ENCODE assay signal across 22 mouse cellular contexts in genomic region chr11:120994741-120995140, GRCm38 (mm10). TPM values are rescaled to one million over a fixed set of nuclear protein-coding genes. Genes with fewer than 3 reads are reported as not detected.
DNase-seq lines count a peak whose midpoint lies in the region; ATAC-seq and TF ChIP-seq lines count a peak whose summit lies in the region.
"Had no signal": no experiment of that assay in that cellular context is flagged by ENCODE, and none has a peak within 500 bp of the region (broad histone marks: within the 10 kb centered on the region; RNA-seq: fewer than 3 reads in every experiment).

No protein-coding gene starts in this region.

- no peak for TF ChIP-seq EP300 in liver, postnatal 0 days (IDR thresholded peaks at IDR 0.05; ENCODE audit: low read depth)

- DNase-seq in liver, adult 2 months (ENCODE audit: extremely low read depth, low read depth, low spot score) = peak; percentile 92
- DNase-seq in liver, embryonic 11.5 days (ENCODE audit: low spot score) = no peak
- no peak for DNase-seq in liver, postnatal 0 days
- no peak for DNase-seq in liver
- DNase-seq in embryo, embryonic 9.5 days (ENCODE audit: extremely low spot score) = no peak
- DNase-seq: adrenal gland, adult 2 months; adrenal gland, adult 8-10 months; adrenal gland, postnatal 10 days; adrenal gland, postnatal 14 days; adrenal gland, postnatal 25 days; adrenal gland, postnatal 36 days; B cell, adult 2 months; cerebellum, adult 11 months; cerebellum, adult 11-12 months; cerebellum, adult 18-20 months had no signal

- H3K9ac ChIP-seq in liver, adult 2 months (ENCODE audit: low read depth, low read length) = no peak overlapping the region
- no peak overlapping the region for H3K9ac ChIP-seq in liver, embryonic 11.5 days (ENCODE audit: low read depth, low read length)
- no peak overlapping the region for H3K9ac ChIP-seq in liver, postnatal 0 days (replicated peaks)

- no peaks in the 10 kb centered on the region for H3K9me3 ChIP-seq in liver, embryonic 11.5 days (ENCODE audit: control insufficient read depth, low read length)
- no peaks in the 10 kb centered on the region for H3K9me3 ChIP-seq in liver, postnatal 0 days (ENCODE audit: low read length)
- H3K9me3 ChIP-seq: G1E had no signal

- H3K4me1 ChIP-seq in liver, adult 2 months (ENCODE audit: control insufficient read depth, insufficient read depth, low read length) = peaks cover 31% of the 10 kb centered on the region
- H3K4me1 ChIP-seq in liver, embryonic 11.5 days (replicated peaks; ENCODE audit: control insufficient read depth, insufficient read depth, low read length) = peaks cover 14% of the 10 kb centered on the region
- H3K4me1 ChIP-seq in liver, postnatal 0 days (ENCODE audit: insufficient read depth) = peaks cover 37% of the 10 kb centered on the region
- peaks cover 35% of the 10 kb centered on the region for H3K4me1 ChIP-seq in small intestine, adult 2 months (ENCODE audit: control insufficient read depth, insufficient read depth, insufficient read length, low read length)

- WGBS in liver, adult 2 months = 18% methylated on average over 6 of the region's 6 CpGs
- WGBS in liver, embryonic 11.5 days = 86% methylated on average over 6 of the region's 6 CpGs
- WGBS in liver, postnatal 0 days (ENCODE audit: insufficient replicate concordance) = 65% methylated on average over 6 of the region's 6 CpGs
- WGBS in small intestine, adult 2 months = 30% methylated on average over 6 of the region's 6 CpGs

- no peaks in the 10 kb centered on the region for H3K36me3 ChIP-seq in liver, adult 2 months (ENCODE audit: control insufficient read depth, insufficient read depth, low read length)
- no peaks in the 10 kb centered on the region for H3K36me3 ChIP-seq in liver, embryonic 11.5 days (ENCODE audit: control insufficient read depth, insufficient read depth, low read length)
- H3K36me3 ChIP-seq in liver, postnatal 0 days (replicated peaks; ENCODE audit: insufficient read depth, low read length) = no peaks in the 10 kb centered on the region
- no peaks in the 10 kb centered on the region for H3K36me3 ChIP-seq in small intestine, adult 2 months (ENCODE audit: control insufficient read depth, insufficient read depth, low read length)

- no peak for ATAC-seq in liver, embryonic 11.5 days (replicated peaks; ENCODE audit: low FRiP score)
- ATAC-seq in liver, postnatal 0 days = no peak
- ATAC-seq: activated CD4-positive, CD25-positive, alpha-beta regulatory T cell, adult 4 months; CD4-positive, CD25-positive, alpha-beta regulatory T cell, adult 4 months; Patski had no signal

- H3K27me3 ChIP-seq in liver, adult 2 months (ENCODE audit: control insufficient read depth, insufficient read depth, low read length) = no peaks in the 10 kb centered on the region
- H3K27me3 ChIP-seq in liver, embryonic 11.5 days (replicated peaks; ENCODE audit: control insufficient read depth, insufficient read depth, low read length) = no peaks in the 10 kb centered on the region
- H3K27me3 ChIP-seq in liver, postnatal 0 days (ENCODE audit: insufficient read depth, low read length) = no peaks in the 10 kb centered on the region
- no peaks in the 10 kb centered on the region for H3K27me3 ChIP-seq in small intestine, adult 2 months (ENCODE audit: control insufficient read depth, insufficient read depth, low read length)
- H3K27me3 ChIP-seq: CH12.LX, Patski had no signal

- peak overlapping the region; percentile 70 for H3K27ac ChIP-seq in liver, adult 2 months (replicated peaks; ENCODE audit: insufficient read depth, low read depth, low read length)
- H3K27ac ChIP-seq in liver, embryonic 11.5 days (ENCODE audit: low read depth, low read length) = no peak overlapping the region
- peak overlapping the region; percentile 39; the same call in 1 of the 2 replicates for H3K27ac ChIP-seq in liver, postnatal 0 days (ENCODE audit: low read depth)
- peak overlapping the region; percentile 43; the same call in 1 of the 2 replicates for H3K27ac ChIP-seq in small intestine, adult 2 months (ENCODE audit: insufficient read depth, low read depth, low read length)

- H3K4me3 ChIP-seq in liver, adult 2 months (ENCODE audit: insufficient read depth, low read depth, low read length) = no peak overlapping the region
- no peak overlapping the region for H3K4me3 ChIP-seq in liver, embryonic 11.5 days (ENCODE audit: low read depth, low read length)
- no peak overlapping the region for H3K4me3 ChIP-seq in liver, postnatal 0 days (ENCODE audit: low read depth, low read length)
- no peak overlapping the region for H3K4me3 ChIP-seq in small intestine, adult 2 months (ENCODE audit: low read depth, low read length)

- peaks cover 17% of the 10 kb centered on the region; the same call in 1 of the 2 replicates for H3K79me2 ChIP-seq in liver, adult 2 months (ENCODE audit: control insufficient read depth, insufficient read depth, low read length)

- no peak overlapping the region for H3K4me2 ChIP-seq in liver, embryonic 11.5 days
- peak overlapping the region; percentile 13; the same call in 1 of the 2 replicates for H3K4me2 ChIP-seq in liver, postnatal 0 days (ENCODE audit: low read depth, low read length)

- TF ChIP-seq POLR2A in liver, adult 2 months (IDR thresholded peaks at IDR 0.05; ENCODE audit: extremely low read depth, insufficient read depth, low read length) = no peak
- no peak for TF ChIP-seq POLR2A in small intestine, adult 2 months (IDR thresholded peaks at IDR 0.05; ENCODE audit: low read depth, low read length)

- TF ChIP-seq CTCF in liver, adult 2 months (IDR thresholded peaks at IDR 0.05; ENCODE audit: low read depth, low read length) = no peak
- no peak for TF ChIP-seq CTCF in liver, postnatal 0 days (IDR thresholded peaks at IDR 0.05; ENCODE audit: low read depth)
- no peak for TF ChIP-seq CTCF in small intestine, adult 2 months (IDR thresholded peaks at IDR 0.05; ENCODE audit: extremely low read depth, insufficient read length, insufficient replicate concordance, low read depth, low read length)

RNA-seq across cellular contexts. Expression of gene Csnk1d, which starts 3.6 kb away (rescaled TPM):
- total RNA-seq in liver, adult 2 months (2014; rRNA removed) = 28.3 and 31.8 TPM in 2 replicates
- 34.2 and 36.4 TPM in 2 replicates for polyA plus RNA-seq in liver, adult 2 months (2012; rRNA removed)
- 62.2 and 66.5 TPM in 2 replicates for polyA plus RNA-seq in liver, embryonic 11.5 days (2014; fragmentation: Nextera tagmentation; extraction: Ambion mirVana)
- polyA plus RNA-seq in liver, postnatal 0 days (2015; fragmentation: Nextera tagmentation; extraction: Ambion mirVana) = 29.9 and 30.0 TPM in 2 replicates
- polyA plus RNA-seq in small intestine, adult 2 months (2012; rRNA removed) = 26.5 and 60.8 TPM in 2 replicates

RNA-seq across cellular contexts. Expression of gene Cd7, which starts 44.5 kb away (rescaled TPM):
- total RNA-seq in liver, adult 2 months (2014; rRNA removed) = 0.20 and 0.55 TPM in 2 replicates
- 1.5 and 3.4 TPM in 2 replicates for polyA plus RNA-seq in liver, adult 2 months (2012; rRNA removed)
- 0.18 TPM in 2 replicates for polyA plus RNA-seq in liver, embryonic 11.5 days (2014; fragmentation: Nextera tagmentation; extraction: Ambion mirVana)
- polyA plus RNA-seq in liver, postnatal 0 days (2015; fragmentation: Nextera tagmentation; extraction: Ambion mirVana) = 3.2 and 3.3 TPM in 2 replicates
- 41.0 and 57.7 TPM in 2 replicates for polyA plus RNA-seq in small intestine, adult 2 months (2012; rRNA removed)
- total RNA-seq: adrenal gland, postnatal 25 days; G1E had no signal
- polyA plus RNA-seq: C2C12, G1E, Patski had no signal

RNA-seq across cellular contexts. Expression of gene Slc16a3, which starts 46.5 kb away (rescaled TPM):
- 0.28 and 0.47 TPM in 2 replicates for total RNA-seq in liver, adult 2 months (2014; rRNA removed)
- polyA plus RNA-seq in liver, adult 2 months (2012; rRNA removed) = 0.51 and 0.52 TPM in 2 replicates
- polyA plus RNA-seq in liver, embryonic 11.5 days (2014; fragmentation: Nextera tagmentation; extraction: Ambion mirVana) = 257 and 272 TPM in 2 replicates
- polyA plus RNA-seq in liver, postnatal 0 days (2015; fragmentation: Nextera tagmentation; extraction: Ambion mirVana) = 9.9 and 13.9 TPM in 2 replicates
- 56.8 and 68.9 TPM in 2 replicates for polyA plus RNA-seq in small intestine, adult 2 months (2012; rRNA removed)
